Mouse (Mus musculus): ENCODE results near the gene Ifrd2. TPM values are rescaled to one million over a fixed set of nuclear protein-coding genes. Genes with fewer than 3 reads are reported as not detected.

The Ifrd2 gene
- total RNA-seq, 2 experiments from 2014 or later, result 10.5 to 10.9 TPM

DNA sequence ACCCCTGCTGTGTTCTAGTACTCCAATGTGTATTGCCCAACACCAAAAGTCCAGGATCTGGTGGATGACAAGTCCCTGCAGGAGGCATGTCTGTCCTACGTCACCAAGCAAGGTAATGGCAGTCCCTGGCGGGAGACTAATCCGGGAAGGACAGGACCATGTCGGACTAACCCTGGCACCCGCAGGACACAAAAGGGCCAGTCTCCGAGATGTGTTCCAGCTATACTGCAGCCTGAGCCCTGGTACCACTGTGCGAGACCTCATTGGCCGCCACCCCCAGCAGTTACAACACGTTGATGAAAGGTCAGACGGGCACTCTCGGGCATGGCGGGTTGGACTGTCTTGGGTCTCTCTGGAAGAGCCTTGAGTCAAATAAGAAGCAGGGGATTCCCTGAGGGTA, 42.7 kb upstream of the Ifrd2 start:
- DNase-seq (ENCODE audit: extremely low spot score in 1 of 2, low spot score in 2 of 2), result no peak
- intact Hi-C loops (cut with DNase I), result no loop called here
- no peak overlapping the region for H3K27ac ChIP-seq
- no peak overlapping the region for H3K4me3 ChIP-seq
- no peak for TF ChIP-seq CTCF (IDR thresholded peaks at IDR 0.05)

DNA sequence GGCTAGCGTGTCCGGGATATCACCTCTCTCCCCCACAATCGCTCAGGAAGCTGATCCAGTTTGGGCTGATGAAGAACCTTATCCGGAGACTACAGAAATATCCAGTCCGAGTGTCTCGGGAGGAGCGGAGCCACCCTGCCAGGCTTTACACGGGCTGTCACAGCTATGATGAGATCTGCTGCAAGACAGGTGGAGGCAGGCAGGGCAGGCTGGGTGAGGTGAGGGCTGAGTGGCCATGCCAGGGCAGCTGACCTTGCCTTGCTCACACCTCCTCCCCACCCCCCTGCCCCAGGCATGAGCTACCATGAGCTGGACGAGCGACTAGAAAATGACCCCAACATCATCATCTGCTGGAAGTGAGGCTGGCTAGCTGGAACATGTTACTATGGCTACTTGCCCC, 42.2 kb upstream of the Ifrd2 start:
- TF ChIP-seq CTCF (IDR thresholded peaks at IDR 0.05), result no peak
- Histone ChIP-seq H3K4me3 (no peak overlapping the region), H3K27ac (no peak overlapping the region)

DNA sequence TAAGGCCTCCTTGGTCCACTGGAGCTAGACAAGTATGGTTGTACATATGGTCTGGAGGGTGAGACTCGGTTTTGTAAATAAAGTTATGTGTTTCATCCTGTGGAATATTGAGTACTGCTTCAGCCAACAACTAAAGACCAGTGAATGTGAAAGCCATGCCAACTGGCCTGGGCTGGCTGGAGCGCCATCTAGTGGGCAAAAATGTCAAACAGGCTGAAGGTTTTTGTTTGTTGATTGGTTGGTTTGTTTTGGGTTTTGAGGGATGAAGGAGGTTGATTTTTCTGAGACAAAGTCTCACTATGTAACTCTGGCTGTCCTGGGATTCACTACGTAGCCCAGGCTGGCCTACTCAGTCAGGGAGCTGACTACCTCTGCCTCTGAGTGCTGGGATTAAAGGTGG, 41.8 kb upstream of the Ifrd2 start:
- Histone ChIP-seq H3K4me3 (no peak overlapping the region), H3K27ac (no peak overlapping the region)
- TF ChIP-seq CTCF (IDR thresholded peaks at IDR 0.05), result peak; percentile 96
- intact Hi-C loops (cut with DNase I), result no loop called here
- peak in 1 of 2 experiments; percentile 78 for DNase-seq (ENCODE audit: extremely low spot score in 1 of 2, low spot score in 2 of 2)

More for the DNA sequence above, 42.2 kb upstream of the Ifrd2 start:
- intact Hi-C loops (cut with DNase I), result no loop called here
- no peak for DNase-seq (ENCODE audit: extremely low spot score in 1 of 2, low spot score in 2 of 2)

DNA sequence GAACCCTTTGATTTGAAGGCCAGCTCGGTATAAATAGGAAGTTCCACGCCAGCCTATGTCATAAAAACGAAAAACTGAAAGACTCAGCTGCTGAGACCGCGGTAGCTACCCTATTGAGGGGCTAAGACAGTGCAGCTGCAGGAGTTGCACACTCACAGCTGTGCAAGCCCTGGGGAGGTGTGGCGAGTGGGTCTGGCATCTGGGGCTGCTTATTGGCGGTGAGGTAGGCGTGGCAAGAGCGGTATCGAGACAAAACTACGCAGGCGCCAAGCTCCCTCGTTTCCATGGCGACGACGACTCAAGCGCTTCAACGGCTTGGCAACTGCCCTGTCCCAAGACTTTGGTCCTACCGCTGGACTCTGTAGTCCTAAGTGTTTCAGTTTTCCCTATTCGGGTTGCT, 40.4 kb upstream of the Ifrd2 start, which contains the start of gene Zmynd10:
Gene Zmynd10, plus strand, starts transcription at position 273 of the 400 bp plus-strand sequence.
- peak; percentile 84 to 88 for DNase-seq (ENCODE audit: extremely low spot score in 1 of 2, low spot score in 2 of 2)
- peak within 1 kb of the TSS; percentile 41 for H3K4me3 ChIP-seq
- TF ChIP-seq CTCF (IDR thresholded peaks at IDR 0.05), result no peak
- H3K27ac ChIP-seq, result peak within 1 kb of the TSS; percentile 13; the same call in 1 of the 2 replicates
- intact Hi-C loops (cut with DNase I), result no loop called here

DNA sequence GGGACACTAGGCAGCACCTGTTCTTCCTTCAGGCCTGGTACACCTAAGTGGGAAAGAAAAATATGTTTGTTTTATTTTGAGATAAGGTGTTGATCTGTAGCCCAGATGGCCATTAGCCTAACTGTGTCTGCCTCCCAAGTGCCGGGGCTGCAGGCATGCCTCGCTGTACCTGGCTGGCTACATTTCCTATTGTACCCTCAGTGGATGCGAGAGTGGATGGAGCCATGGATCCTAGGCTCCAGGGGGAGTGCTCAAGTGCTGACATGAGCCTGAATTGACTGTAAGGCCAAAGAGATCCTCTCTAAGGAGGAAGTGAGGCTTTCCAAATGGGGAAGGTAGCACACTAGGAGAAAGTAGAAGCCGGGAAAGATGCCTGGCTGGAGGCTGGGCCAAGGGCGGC, 39.5 kb upstream of the Ifrd2 start:
- intact Hi-C loops (cut with DNase I), result no loop called here
- Histone ChIP-seq H3K27ac (no peak overlapping the region), H3K4me3 (no peak overlapping the region)
- TF ChIP-seq CTCF (IDR thresholded peaks at IDR 0.05), result no peak
- DNase-seq (ENCODE audit: extremely low spot score in 1 of 2, low spot score in 2 of 2), result no peak

DNA sequence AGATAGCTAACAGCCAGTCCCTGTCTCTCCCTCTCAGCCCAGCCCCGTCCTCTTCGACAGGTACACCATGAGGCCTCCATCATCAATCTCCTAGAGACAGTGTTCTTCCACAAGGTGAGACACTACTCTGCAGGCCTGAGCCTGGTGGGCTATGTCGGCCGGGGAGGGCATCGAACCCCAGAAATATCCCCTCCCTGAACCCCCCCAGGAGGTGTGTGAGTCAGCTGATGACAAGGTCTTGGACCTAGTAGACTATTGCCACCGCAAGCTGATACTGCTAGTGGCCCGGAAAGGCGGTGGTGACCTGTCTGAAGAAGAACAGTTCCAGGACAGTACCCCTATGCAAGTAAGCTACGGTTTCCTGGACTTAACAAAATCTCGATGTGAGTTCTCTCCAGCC, 38.6 kb upstream of the Ifrd2 start:
- TF ChIP-seq CTCF (IDR thresholded peaks at IDR 0.05), result no peak
- Histone ChIP-seq H3K4me3 (no peak overlapping the region), H3K27ac (no peak overlapping the region)
- DNase-seq (ENCODE audit: extremely low spot score in 1 of 2, low spot score in 2 of 2), result no peak
- intact Hi-C loops (cut with DNase I), result no loop called here

DNA sequence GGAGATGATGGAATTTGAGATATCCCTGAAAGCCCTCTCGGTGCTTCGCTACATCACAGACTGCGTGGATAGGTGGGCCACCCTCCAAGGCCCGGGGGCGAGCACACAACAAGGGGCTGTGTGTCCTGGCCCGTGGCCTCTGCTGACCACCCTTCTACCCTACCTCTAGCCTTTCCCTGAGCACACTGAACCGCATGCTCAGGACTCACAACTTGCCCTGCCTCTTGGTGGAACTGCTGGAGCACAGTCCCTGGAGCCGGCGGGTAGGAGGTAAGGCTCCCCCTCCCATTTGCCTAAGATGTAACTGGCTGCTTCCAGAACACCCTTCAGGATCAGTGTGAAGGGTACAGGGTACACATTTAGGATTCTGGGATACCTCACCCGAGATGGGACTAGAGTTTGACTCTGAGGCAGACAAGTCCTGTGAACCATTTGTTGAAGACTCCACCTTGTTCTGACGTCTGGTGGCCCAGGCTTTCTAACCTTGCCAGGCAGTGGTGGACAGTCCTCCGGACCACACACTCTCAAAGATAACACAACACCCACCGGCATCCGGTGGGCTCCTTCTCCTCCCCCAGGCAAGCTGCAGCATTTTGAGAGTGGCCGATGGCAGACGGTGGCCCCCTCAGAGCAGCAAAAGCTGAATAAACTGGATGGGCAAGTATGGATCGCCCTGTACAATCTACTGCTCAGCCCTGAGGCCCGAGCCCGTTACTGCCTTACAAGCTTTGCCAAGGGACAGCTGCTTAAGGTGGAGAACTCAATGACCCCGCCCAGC, 38.0 kb upstream of the Ifrd2 start:
- DNase-seq (ENCODE audit: extremely low spot score in 1 of 2, low spot score in 2 of 2), result no peak
- TF ChIP-seq CTCF (IDR thresholded peaks at IDR 0.05), result no peak
- Histone ChIP-seq H3K4me3 (no peak overlapping the region), H3K27ac (no peak overlapping the region)
- intact Hi-C loops (cut with DNase I), result no loop called here

DNA sequence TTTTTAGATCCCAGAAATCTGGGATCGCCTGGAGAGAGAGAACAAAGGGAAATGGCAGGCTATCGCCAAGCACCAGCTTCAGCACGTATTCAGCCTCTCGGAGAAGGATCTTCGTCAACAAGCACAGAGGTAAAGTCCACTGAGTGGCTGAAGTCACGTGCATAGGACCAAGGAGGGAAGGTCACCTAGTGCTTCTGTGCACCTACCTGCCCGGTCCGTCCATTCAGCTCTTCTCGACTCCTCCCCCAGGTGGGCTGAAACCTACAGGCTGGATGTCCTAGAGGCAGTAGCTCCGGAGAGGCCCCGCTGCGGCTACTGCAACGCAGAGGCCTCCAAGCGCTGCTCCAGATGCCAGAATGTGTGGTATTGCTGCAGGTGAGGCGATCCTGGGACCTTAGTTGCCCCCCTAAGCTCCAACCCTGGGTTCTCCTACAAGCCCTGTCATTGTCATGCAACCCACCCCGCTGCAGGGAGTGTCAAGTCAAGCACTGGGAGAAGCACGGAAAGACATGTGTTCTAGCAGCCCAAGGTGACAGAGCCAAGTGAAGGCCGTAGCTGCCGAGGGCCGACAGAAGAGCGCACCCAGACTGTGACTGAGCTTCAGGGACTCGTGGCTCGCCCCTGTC, 36.8 kb upstream of the Ifrd2 start:
- intact Hi-C loops (cut with DNase I), result no loop called here
- no peak for DNase-seq (ENCODE audit: extremely low spot score in 1 of 2, low spot score in 2 of 2)
- Histone ChIP-seq H3K4me3 (no peak overlapping the region), H3K27ac (no peak overlapping the region)
- no peak for TF ChIP-seq CTCF (IDR thresholded peaks at IDR 0.05)

DNA sequence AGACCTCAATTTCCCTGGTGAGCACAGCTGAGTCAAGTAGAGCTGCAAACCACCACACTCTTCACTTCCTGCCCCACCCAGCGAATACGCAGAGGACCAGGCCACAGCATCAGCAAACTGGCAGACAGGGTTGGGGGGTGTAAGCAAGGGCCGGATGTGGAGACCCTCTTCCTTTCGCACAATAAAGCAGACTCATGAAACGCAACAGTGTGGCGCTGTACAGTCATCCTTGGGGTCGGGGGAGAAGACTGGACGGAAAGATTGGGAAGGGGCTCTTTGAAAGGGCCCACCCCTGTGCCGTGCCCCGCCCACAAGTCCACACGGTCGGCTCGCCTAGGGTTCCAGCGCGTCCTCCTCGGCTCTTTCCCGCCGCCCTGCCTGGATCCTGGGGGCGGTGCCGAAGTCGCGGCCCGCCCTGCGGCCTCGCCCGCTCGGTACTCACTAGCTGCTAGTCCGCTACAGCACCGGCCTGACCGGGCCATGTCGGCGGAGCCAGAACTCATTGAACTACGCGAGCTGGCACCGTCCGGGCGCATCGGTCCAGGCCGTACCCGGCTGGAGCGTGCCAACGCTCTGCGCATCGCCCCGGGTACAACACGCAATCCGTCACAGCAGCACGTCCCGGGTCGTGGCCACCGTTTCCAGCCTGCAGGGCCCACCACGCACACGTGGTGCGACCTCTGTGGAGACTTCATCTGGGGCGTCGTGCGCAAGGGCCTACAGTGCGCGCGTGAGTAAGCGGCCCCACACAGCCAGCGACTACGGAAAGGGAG, 36.1 kb upstream of the Ifrd2 start, which contains the start of gene Rassf1:
Gene Rassf1, plus strand, starts transcription at position 439 of the 773 bp plus-strand sequence.
- Histone ChIP-seq H3K27ac (no peak within 1 kb of the TSS), H3K4me3 (peak within 1 kb of the TSS; percentile 44)
- no peak for DNase-seq (ENCODE audit: extremely low spot score in 1 of 2, low spot score in 2 of 2)
- intact Hi-C loops (cut with DNase I), result no loop called here
- TF ChIP-seq CTCF (IDR thresholded peaks at IDR 0.05), result no peak

DNA sequence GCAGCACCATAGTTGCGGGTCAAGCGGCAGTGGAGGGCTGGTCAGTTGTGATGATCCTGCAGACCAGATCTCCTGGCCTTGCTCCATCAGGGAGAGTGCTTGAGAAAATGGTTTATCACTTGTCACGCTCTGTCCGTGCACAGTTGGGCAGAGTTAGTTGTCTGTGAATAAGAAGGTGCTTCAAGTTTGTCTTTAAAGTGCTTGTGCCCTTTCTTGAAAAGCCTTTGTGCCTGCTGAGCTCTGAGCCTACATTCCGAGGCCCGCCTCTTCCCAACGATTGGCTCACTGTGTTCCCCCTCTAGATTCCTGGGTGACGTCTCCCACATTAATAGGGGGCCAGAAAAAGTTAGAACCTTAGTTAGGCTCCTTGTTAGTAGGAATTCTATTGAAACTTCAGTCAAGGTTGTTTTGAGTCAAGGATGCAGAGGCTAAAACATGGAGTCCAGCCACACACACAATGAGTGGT, 35.5 kb upstream of the Ifrd2 start:
- Histone ChIP-seq H3K27ac (no peak overlapping the region), H3K4me3 (peak overlapping the region; percentile 44)
- no peak for DNase-seq (ENCODE audit: extremely low spot score in 1 of 2, low spot score in 2 of 2)
- no peak for TF ChIP-seq CTCF (IDR thresholded peaks at IDR 0.05)
- intact Hi-C loops (cut with DNase I), result no loop called here

DNA sequence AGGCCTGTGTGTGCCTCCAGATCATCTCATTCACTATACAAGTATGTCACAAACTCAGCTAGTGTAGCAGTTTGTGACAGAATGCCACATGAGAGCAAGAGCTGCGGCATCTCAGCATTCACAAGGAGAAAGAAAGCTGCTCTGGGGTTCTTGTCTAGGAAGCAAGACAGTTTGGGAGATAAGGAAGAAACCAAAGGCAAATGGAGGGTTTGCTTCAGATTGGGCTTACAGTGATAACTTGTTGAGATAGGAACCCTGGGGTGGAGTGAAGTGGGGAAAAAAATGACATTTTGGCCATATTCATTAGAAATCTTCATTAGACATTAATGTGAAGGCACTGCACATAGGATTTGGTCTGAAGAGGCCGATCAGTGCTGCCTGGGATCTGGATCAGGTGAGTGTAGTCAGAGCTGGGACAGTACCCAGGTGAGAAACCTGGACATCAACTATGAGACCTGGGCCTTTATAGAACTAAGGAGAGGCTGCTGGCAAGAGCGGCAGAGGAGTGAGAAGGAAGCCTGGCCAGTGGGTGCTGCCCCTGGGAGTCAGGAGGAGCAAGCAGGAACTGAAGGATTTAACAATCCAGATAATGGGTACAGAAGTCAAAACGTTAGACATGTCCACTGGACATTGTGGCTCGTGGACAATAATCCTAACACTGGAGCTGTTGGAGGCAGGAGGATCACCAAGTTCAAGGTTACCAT, 34.6 kb upstream of the Ifrd2 start:
- no peak for DNase-seq (ENCODE audit: extremely low spot score in 1 of 2, low spot score in 2 of 2)
- no peak for TF ChIP-seq CTCF (IDR thresholded peaks at IDR 0.05)
- intact Hi-C loops (cut with DNase I), result no loop called here
- Histone ChIP-seq H3K4me3 (no peak overlapping the region), H3K27ac (no peak overlapping the region)
